Mouse (Mus musculus) frontal cortex, postnatal 14 days (tissue): Measurements from ENCODE around the gene Zfp398.

Experiments used
- DNase-seq, 2 experiments: peaks; one replicate each; pipeline ENCODE4 v3.0.0; 2022; ENCODE audit warnings: low spot score in 2 of 2

Zfp398 gene

DNA sequence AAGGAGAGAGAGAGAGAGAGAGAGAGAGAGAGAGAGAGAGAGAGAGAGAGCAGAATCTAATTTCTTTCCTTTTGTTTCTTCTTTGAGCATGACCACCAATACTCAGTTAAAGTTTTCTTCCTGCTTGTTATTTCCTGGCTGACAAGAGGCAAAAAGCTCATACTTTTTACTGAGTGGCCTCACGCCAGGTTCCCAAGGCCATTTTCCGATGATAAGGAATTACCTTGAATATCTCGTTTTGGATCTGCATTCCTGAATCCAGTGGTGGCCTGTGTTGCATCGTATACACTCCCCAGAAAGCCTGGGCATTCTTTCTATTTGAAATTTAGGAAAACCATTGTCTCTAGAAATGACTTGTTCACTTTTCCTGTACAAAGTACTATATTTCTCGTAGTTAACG, 64.0 kb downstream of the Zfp398 start:
- DNase-seq: no peak

DNA sequence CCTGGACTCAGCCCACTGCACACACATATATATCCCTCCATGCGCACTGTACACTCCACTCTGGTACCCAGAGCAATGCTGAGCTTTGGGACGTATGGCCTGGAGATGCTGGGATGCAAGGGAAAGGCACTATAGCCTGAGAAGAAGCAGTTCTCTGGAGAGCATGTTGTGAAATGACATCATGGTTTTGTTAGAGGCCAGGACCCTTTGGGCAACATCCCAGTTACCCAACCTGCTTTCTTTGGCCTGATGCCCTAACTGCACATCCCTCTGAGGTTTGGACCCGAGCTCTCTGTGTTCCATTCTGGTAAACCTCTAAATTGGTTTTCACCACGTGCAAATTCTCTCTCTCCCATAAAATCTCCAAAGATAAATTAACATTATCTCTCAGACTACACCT, 68.1 kb downstream of the Zfp398 start:
- DNase-seq: no peak

DNA sequence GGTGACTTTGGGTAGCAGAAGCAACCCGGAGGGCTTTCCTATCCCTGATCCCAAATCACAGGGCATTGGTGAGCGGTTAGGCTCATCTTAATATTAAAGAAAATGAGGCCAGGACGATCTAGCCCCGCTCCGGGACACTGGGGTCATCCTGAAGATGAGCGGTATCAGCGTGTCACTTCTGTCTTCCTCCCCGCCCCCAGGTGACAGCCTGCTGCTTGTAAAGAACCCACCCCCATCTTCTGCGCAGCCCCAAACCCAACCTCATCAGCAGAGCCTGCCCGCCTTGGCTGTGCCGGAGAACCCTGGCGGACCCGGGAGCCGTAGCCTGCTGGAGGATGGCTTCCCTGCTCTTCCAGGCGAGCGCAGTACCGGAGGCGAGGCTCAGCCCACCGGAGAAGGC, 68.9 kb downstream of the Zfp398 start:
- no peak for DNase-seq

DNA sequence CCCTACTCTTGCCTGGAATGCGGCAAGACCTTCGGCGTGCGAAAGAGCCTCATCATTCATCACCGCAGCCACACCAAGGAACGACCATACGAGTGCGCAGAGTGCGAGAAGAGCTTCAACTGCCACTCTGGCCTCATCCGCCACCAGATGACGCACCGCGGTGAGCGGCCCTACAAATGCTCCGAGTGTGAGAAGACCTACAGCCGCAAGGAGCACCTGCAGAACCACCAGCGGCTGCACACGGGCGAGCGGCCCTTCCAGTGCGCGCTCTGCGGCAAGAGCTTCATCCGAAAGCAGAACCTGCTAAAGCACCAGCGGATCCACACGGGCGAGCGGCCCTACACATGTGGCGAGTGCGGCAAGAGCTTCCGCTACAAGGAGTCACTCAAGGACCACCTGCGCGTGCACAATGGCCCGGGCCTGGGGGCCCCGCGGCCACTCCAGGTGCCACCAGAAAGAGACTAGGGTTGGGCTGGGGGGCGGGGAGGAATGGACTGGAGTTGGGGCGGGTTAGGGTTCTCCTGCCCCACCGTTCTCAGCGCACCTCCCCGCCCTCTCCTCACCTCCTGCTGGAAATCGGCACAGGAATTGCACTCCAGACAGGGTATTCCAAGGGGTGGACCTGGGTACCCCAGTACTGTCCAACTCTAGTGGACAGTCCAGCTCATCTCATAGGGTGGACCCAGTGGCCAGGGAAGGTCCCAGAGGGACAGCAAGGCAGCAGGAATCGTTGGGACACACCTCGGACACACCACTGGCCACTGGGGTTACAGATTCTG, 69.6 kb downstream of the Zfp398 start:
- no peak for DNase-seq

DNA sequence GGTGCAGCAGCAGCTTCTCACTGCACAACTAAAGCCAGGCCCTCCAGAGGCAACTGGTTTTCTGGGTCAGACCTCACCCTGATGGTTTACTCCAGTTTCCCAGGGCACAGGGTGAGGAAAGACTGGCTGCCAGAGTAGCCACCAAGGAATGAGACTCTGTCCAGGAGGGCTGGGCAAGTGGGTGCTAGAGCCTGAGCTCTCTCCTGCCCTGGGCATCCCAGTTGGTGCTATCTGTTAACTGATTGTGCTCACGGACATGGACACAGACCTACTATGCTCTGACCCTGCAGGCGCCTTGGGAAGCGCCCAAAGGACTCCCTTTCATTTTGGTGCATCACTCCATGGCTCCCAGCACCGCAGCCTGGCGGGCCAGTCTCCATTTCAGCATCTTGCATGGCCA, 70.9 kb downstream of the Zfp398 start:
- DNase-seq: no peak

DNA sequence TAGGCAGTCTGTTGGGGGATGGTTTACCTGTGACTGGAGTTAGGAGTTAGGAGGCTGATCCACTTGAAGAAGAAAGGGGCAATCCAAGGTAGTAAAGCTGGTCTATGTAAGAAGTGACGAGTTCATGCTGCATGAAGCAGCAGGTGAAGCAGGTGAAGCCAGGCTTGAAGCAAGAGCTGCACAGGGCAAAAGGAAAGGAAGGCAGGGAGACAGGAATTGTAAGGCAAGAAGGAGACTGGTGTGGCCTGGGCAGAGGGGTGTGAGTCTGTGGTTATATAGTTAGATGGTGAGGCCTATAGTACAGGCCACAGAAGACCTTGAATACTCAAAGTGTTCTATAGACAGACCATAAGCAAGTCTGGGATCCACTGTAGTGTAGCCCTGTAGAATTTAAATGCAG, 73.5 kb downstream of the Zfp398 start:
- DNase-seq: no peak

DNA sequence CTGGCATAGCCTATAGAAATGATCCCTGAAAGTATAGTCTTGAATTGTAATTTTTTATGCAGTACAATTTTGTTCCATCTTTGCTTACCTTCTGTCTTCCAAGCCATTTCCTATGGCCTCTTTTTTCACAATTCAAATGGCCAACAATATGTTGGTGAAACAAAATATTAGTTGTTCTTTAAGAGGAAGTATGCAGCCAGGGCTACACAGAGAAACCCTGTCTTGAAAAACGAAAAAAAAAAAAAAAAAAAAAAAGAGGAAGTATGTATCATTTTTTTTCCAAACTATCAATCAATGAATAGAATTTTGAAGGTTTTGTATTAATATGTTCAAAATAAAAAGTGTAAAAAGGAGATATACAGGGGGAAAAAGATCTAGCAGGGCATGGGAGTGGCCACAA, 76.2 kb downstream of the Zfp398 start:
- DNase-seq: no peak

DNA sequence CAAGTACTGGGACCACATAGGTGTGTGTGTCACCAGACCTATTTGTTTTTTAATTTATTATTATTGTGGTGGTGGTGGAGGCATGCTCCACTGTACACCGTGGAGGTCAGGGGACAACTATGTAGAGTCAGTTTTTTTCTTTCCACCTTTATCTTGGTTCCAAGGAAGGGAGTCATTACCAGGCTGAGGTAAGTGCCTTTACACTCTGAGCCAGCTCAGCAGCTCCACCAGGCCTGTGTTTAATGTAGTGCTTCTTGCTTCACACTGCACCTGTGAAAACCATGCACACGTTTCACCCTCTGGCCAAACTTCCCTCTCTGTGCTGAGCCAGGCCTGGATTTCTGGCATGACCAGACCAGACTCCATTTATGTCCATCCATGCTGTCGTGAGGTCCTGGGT, 77.5 kb downstream of the Zfp398 start:
- DNase-seq: no peak

DNA sequence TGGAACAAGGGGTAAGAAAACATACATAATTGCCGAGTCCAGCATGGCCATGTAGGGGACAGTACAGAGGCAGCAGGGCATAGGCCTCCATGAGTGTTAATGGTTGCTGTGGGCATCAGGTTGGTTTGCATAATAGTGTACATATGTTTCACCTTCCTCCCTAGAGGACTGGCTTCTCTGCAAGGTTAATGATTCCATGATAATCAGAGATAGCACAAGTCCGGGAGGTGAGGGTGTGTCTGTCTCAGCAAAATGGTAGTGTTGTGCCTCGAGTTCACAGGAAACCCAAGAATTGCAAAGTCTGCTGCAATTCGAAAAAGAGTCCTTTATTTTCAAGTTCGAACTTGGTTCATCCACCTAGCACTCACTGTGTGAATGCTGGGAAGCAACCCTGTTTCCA, 81.6 kb downstream of the Zfp398 start:
- DNase-seq: no peak

DNA sequence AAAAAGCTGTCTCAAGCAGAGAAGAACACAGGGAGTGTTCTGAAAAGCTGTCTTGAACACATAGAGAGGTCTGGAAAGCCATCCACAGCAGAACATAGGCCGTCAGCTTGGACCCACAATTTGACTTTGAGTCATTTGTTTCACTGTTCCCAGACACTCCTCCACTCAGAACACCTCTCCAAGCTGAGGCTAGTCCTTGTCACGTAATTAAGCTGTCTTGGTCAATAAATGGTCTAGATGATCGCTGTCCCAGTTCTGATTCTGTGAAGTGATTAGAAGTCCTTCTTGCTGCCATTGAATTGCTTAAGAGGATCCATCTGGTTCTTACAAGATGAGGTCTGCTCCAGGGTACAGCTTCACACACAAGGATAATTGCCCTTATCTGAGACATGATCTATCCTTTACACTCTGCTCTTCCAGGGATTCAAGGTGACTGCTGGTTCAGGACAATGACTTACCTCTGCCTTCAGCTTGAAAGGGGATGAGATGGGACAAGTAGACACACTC, 83.4 kb downstream of the Zfp398 start:
- no peak for DNase-seq

DNA sequence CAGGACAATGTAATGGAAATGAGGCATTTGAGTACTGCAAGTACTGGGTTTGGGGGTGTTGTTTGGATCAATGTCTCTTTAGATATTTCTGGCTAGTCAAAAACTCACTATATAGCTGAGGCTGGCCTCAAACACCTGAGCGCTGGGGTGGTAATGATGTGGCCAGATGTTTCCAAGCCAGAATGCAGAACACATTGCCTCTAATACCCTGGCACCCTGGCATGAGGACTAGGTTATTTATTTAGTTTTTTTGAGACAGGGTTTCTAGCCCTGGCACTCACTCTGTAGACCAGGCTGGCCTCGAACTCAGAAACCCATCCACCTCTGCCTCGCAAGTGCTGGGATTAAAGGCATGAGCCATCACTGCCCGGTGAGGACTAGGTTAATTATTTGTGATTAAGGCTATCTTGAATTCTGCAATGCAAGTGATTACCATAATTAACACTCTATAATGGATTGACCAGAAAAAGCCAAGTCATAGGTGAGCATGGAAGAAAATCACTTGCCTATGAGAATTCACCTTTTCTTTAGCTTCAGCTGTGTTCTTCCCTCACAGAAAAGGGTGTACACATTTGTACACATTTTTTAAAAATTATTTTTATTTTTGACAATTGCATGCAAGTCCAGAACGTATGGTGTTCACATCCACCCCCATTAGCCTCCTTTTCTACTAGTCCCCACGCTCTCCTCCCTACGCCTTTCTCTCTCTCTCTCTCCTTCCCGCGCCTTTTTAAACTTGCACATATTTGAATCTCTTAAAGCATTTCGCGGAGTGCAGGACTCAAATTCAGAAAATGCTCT, 84.4 kb downstream of the Zfp398 start:
- DNase-seq: no peak

DNA sequence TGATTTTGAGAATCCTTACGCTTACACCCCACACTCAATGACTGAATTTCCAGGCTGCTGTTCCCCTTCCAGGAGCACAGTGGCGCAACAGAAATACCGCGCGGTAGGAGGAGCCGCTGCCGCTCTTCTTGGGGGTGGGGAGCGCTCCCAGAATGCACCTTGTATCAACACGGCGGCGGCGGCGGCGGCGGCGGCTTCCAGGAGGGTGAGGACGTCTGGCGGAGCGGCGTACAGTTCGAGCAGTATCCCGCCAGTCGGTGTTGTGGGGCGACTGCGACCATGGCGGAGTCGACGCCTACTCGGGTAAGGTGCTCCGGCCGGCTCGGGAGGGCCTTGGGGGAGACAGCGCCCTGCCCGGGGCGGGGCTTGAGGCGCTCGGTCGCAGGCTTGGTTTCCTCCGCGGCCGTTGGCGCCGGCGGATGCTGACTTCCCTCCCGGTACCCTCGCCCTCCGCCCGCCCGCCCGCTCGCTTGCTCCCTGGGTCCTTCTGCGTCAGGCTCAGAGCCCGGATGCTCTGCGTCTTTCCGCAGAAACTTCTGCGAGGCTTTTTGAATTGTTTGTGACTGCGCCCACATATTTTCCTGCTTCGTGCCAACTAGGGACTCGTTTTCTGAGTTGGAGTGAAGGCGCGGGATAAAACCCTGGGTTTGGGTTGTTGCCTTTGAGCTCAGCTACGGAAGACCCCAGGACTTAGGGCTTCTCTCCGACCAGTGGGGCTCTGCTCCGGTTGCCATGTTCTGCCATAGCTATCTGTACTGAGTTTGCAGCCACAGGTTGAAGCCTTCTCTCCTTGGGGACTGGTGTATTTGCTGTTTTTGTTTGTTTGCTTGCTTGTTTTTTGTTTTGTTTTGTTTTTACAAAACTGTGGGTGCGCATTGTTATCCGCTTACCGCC, 85.2 kb downstream of the Zfp398 start, which contains the start of gene Zfp212:
Gene Zfp212 (plus strand): TSS at position 30 of the 894 bp plus-strand sequence.
- peak; percentile 77 to 82 for DNase-seq
